Mouse (Mus musculus) frontal cortex, postnatal 36 days (tissue): ENCODE measurements around the gene Wdr24.
"Not testable (repeated sequence)": the region's sequence is repeated elsewhere in the genome, so short reads cannot be mapped to it uniquely, and the experiment has no call there.

Experiments used
- DNase-seq, 2 experiments: peaks; one replicate each; pipeline ENCODE4 v3.0.0; 2022; ENCODE audit warnings: low spot score in 2 of 2

Wdr24 gene

DNA sequence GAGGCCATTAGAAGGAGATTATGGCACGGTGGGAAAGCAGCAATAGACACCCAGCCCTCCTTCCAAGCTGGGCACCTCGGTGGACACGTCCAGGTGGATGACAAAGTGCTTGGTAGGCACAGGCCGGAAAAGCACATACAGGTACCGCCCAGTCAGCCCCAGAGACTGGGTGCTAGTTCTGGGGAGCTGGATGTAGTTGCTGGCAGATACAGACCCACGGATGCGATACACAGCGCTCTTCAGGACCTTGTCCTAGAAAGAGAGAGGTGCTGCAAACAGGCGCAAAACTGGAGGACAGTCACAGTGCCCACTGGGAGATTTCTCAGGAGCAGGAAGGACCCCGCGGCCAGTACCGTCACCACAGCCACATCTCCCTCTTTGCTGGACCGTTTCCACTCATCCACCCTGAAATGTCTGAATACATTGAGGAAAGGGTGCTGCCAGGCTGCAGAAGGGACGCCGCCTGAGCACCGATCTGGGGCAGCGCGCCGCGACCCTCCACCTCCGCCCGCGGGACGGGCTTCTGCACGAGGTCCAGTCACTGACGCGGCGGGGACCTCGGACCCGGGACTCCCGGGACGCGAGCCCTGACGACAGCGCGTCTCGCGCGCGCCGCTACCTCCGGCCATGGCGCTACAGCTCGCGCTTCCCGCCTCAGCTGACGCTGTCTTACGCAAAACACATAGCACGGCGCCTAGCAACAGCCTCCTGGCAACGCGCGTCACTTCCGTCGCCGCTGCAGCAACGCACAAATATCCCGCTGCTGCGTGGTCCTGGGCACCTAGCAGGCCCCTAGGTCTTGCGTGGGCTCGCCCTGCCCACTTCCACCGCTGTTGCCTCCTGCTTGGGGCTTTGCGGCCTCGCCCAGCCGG is 37.6 kb downstream of the Wdr24 start, which contains the start of gene Wdr90:
Gene Wdr90, minus strand, starts transcription at position 670 of the 872 bp plus-strand sequence.
- DNase-seq = peak; percentile 93 to 96

- DNase-seq = no peak
These were observed 38.5 kb downstream of the Wdr24 start for GRCm38 (mm10) chr17:25861704-25862612.

DNA sequence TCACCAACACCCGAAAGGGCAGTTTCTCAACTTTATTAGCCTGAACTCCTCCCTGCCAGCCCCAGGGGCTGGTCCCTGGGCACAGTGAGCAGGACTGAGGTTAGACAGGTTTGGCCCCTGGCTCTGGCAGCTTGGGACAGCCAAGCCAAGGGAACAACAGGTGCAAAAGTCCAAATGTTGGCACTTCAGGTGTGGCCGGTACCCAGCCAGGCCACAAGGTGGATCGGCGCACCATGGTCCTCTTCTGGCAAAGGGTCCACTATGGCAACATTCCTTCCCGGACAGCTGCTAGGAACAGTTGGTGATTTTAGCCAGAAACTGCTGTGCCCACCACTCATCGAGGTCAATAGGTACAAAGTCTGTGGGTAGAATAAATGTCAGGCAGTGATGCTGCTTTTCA is 40.3 kb downstream of the Wdr24 start:
- DNase-seq = no peak

GRCm38 (mm10) chr17:25864311-25864710 is 40.9 kb downstream of the Wdr24 start:
- no peak for DNase-seq

- no peak for DNase-seq
These were observed 41.9 kb downstream of the Wdr24 start for GRCm38 (mm10) chr17:25865288-25865687.

DNA sequence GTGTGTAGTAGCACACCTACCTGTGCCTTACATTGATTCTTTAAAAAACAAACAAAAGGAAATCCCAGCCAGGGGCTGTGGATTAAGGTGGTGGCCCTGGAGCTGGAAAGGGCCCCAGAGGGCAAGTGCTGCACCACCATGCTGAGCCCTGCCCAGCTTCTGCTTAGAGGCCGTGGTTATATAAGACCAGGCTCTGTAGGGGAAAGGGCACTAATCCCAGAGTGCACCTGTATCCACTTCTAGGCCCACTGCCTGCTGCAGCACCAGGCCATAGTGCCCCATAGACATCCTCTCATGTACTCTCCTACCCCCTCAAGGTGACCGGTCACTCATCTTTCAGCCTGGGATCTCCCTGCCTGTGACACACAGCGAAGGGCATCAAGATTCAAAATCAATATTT is 42.7 kb downstream of the Wdr24 start:
- no peak for DNase-seq

- DNase-seq = no peak
These were observed 44.0 kb downstream of the Wdr24 start for GRCm38 (mm10) chr17:25867509-25867835.

DNA sequence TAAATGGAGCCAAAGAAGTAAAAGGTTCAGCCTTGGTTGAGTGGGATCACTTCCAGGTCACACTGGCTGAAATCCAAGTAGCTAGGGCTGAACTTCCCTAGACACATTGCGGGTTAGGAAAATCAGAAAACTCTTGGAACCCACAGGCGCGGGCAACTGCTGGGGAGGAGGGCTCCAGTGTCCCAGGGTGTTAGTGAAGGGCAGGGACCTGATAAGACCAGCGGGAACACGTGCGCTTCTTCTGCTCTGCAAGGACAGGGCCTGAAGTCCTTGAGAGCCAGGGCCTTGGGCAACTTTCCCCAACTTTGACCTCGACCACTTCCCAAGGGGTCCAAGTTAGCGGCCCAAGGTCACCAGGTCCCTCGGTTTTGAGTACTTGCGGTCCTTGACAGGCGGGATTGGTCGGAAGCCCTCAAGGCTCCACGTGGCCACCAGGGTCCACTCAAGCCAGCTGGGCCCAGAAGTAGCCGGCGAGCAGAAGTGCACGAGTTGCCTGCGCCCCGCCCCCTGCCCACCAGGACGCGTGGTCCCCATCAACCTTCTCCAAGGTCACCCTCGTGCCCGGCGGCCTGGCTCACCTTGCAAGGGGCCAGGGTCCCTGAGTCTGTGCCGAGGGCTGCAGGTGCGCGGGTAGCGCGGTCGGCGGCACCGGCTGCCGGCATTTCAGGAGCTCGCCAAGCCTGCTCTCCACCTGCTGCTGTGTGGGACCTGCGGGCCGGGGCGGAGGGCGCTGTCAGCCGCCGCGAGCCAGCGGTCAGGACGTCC is 44.6 kb downstream of the Wdr24 start:
- no peak for DNase-seq

DNA sequence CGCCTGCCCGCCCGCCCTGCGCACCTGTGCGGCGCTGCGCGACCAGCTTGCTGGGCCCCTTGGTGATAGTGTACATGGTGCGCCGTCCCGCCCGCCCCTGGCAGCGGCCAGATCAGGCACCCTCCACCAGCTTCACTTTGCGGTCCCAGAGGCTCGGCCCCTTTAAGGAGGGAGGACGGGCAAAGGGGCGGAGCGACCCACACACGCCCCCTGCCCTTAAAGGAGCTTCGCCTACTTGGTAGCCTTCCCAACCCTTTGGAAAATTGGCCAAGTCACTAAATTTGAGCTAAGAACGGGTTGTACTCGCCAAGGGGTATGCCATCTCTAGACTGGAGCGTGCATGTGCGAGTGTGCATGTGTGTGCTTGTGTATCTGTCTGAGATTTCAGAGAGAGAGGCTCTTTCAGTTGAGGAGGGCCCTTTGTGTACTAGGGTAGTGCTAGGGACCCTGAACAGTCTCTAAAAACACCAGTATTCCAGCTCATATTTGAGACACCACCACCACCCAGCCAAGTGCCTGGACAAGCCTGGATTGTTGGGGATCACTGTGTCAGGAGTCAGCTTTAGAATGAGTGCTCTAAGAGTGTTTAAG is 45.3 kb downstream of the Wdr24 start, which contains the start of gene Mcrip2:
Gene Mcrip2, minus strand, starts transcription at position 164 of the 591 bp plus-strand sequence.
- peak; percentile 82 for DNase-seq

GRCm38 (mm10) chr17:25869498-25869897 is 46.1 kb downstream of the Wdr24 start:
- DNase-seq = no peak

DNA sequence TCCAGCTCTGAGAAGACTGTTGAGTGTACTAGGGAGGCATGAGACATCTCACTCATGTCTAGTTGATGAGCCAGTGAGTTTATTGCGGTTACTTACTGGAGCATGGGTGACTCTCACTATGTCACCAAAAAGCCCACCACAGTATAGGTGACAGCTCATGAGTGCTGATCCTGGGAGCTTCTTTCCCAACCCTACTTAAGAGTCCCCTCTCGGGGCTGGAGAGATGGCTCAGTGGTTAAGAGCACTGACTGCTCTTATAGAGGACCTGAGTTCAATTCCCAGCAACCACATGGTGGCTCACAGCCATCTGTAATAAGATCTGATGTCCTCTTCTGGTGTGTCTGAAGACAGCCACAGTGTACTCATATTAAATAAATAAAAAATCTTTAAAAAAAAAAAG is 46.5 kb downstream of the Wdr24 start:
- DNase-seq = no peak

GRCm38 (mm10) chr17:25871566-25871965 is 48.1 kb downstream of the Wdr24 start:
- not testable (repeated sequence) for DNase-seq

- no peak for DNase-seq
These were observed 49.2 kb downstream of the Wdr24 start for GRCm38 (mm10) chr17:25872676-25873075.

DNA sequence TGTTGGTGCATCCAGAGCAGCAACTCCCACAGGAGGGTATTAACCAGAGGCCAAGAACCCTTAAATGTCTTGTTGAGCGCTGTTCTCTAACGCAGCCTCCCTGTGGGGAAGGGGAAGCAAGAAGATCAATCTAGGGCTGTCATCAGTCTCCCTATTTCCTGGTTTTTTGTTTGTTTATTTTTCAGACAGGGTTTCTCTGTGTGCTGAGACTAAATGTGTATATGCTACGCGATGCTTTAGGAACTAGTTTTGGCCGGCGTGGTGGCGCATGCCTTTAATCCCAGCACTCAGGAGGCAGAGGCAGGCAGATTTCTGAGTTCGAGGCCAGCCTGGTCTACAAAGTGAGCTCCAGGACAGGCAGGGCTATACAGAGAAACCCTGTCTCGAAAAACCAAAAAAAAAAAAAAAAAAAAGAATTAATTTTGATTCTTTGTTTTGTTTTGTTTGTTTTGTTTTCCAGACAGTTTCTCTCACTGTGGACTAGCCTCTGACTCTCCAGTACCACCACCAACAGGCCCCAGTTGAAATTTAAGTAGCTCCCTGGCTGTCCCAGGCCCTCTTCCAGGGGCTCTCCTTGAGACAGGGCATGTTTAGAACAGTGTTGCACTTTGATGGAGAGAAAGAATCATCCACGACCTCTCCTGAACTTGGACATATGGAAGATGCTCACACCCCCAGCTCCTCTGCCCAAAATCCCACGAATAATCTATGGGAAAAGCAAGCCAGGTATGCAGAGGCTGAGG is 50.1 kb downstream of the Wdr24 start:
- DNase-seq = no peak

DNA sequence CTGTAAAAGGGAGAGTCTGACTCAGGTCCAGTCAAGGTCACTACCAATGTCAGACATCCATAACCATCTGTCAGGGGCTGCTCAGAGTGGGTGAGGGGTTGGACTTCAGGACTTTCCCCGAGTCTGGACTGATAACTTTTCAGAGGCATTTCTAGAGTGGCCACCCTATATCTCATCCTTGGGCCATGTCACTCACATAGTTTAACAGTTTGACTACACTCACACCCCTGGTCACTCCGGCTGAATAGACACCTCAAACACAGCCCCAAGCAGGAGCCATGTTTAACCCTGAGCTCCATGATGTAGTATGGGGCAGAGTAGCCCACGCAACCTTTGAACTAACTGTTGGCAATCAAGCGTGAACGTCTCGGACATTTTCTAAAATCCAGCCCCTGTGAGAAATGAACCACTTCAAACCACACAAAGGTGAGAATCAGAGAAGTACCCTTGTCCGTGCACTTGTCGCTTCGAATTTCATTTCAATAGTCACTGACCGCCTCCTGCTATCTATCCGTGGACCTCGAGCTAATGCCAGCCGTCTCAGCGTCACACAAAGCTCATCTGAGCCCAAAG is 50.8 kb downstream of the Wdr24 start:
- DNase-seq = no peak

DNA sequence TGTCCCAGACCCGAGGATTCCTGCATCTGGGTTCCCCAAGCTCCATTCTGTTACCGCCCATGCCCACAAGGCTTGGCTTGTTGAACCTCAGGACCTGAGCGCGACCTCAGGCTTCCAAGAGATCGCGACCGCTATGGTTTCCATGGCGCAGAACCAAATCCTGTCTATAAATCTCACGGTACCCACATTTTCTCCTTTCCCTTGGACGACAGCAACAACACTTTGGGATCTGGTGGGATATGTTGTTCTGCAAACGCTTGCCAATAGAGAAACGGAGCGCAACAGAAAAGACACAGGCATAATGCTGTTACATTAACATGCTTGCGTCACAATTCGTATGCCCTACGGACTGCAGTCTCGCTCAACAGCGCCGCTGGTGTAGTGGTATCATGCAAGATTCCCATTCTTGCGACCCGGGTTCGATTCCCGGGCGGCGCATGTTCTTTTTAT is 51.3 kb downstream of the Wdr24 start, which contains the start of gene Mettl26:
Gene Mettl26, plus strand, starts transcription at position 354 of the 450 bp plus-strand sequence.
- DNase-seq = peak; percentile 100

DNA sequence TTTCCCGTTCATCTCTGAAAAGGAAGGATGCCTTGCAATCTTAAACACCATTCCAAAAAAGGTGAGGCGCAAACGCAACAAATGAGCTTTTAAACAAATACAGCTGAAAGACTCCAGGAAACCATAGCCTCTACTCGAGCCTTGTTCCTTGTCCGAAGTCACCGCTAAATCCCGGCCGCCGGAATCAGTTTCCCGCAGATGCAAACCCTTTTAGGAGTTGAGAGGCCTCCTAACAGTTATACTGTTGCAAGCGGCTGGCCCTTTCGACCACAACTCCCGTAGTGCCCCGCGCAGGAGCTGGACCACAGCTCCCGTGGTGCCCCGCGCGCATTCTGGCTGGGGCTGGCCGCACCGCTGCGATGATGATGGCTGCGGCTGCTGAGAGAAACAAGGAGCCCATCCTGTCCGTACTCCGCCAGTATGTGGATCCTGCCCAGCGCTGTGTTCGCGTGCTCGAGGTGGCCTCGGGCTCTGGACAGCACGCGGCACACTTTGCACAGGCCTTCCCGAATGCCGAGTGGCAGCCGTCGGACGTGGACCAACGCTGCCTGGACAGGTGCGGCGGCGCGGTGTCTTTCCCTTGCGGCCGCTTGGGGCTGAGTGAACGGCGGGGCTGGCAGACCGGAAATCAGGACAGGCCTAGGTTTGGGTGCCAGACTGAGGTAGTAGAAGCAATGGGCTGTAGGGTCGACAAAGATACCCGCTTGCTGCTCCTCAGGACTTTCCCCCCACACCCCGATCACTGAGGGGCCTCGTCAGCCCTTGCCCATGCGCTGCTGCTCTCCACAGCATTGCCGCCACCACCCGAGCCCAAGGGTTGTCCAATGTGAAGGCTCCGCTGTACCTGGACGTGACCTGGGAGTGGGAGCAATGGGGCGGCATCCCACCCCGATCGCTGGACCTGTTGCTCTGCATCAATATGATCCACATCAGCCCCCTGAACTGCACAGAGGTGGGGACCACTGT is 52.0 kb downstream of the Wdr24 start:
- DNase-seq = peak; percentile 91

DNA sequence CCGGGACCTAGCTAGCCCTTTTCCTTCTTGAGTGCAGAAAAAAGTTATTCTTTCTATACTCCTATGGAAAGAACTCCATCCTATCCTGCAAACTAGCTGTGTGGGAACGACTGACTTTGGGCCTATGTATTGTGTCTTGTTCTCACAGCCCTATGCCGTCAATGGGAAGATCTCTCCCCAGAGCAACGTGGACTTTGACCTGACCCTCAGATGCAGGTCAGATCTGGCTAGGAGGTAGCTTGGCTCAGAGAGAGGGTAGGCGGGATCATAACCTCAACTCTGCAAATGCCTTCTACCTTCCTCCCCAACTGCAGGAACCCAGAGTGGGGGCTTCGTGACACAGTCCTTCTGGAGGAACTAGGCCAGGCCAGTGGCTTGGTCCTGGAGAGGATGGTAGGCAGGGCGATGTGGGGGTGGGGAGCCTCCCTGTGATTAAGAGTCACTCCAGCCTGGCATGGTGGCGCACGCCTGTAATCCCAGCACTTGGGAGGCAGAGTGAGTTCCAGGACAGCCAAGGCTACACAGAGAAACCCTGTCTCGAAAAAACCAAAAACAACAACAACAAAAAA is 53.0 kb downstream of the Wdr24 start:
- DNase-seq = no peak

DNA sequence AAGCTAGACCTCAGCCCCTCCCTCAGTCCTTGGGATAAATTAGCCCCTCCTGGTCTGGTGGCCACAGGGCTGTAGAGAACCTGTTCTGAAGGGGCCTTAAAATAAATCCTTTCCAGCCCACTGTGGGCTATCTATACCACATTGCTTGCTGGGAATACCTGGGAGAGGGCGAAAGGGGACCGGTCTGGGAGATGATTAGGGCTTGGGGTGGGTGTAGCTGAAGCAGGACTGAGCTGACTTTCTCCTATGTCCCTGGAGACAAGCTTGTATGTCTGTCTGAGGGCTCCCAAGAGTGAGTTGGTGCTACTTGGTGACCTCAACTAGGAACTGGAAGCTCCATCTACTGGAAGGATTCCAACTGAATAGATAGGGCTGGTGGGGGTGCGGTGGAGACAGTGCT is 53.6 kb downstream of the Wdr24 start:
- no peak for DNase-seq
